Mouse (Mus musculus) urinary bladder, adult 18-20 months (tissue): ENCODE results near the gene Rplp2.

Experiments used
- DNase-seq, 2 experiments: peaks; one replicate each; pipeline ENCODE4 v3.0.0; 2022; ENCODE audit warnings: low spot score in 2 of 2, mixed read lengths in 2 of 2

The Rplp2 gene

DNA sequence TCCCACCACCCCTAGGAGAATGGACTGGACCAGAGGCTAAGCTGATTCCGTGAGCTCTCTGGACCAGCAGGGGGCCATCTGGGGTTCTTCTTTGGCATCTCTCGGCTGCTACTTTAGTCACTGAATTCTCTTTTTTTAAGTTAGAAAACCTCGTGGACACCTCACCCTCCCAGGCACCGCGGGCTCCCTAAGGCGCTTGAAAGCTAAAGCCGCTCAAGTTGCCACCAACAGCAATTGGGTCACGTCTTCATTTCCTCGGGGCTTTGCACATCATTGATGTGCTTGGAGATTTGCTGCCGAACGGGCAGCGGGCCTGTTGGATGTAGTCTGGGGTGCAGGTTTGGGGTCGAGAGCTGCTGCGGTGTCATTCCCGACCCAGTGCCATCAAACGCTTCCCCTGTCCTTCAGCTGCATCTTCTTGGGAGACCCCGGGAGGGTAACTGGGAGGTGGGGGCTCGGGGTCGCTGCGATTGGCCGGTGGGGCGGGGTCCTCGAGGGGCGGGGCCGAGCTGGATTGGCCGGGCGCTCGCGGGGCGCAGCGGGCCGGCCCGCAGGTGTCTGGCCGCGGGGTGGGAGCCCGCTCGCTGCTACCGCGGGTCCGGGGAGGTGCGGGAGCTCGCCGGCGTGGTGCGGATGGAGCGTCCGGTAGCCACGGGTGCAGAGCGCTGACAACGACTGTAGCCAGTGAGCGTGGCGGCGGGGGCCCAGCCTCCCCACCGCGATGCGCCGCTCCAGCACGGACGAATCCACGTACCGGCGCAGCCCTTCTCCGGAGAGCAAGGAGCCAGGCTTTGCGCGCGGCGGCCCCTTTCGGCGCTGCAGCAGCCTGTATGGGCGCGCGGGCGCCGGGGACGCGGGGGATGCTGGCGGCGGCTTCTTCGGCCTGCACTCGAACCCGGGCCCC, 34.6 kb downstream of the Rplp2 start:
- DNase-seq: no peak

DNA sequence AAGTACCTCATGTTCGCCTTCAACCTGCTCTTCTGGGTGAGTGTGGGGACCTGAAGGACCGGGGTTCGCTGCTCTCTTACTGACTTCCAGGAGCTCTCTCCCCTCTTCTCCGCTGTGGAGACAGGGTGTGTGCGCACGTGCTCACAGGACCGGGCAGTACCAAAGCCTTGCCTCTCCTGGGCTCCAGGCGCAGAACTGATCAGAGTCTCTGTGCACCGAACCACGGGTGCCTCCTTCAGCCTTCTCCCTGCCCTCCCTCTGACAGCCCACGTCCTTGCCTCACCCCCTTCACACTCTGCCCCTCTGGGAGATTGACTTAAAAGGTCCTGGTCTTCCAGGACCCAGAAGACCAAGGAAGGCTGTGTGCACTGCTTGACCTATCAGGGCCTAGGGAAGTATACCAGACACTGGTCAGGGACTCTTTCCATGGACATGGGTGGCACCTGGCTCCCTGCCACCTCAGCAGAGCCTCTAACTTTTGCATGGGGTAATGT, 35.4 kb downstream of the Rplp2 start:
- DNase-seq: no peak

DNA sequence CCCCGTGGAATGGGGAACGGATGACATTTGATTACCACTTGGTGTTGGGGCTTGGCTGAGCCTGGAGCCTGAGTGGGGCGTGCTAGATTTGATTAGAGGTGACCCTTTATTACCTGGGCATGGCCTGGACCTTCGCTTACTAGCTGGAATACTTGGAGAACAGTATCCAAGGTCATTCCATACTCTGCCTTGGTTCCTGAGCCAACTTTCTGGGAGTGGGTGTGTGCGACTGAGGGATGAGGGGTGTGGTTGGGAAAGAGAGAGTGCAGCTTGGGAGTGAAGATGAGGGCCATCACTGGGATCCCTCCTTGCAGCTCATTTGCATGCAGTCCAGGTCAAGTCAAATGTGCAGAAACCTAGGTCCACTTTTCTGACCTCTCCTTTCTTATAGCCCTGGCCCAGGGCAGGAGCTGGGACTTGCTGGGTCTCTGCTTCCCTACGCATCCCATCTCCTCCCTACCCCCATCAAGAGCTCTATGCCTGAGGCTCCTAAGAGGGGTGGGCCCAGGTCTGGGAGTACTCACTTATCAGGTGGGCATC, 36.0 kb downstream of the Rplp2 start:
- DNase-seq: no peak

DNA sequence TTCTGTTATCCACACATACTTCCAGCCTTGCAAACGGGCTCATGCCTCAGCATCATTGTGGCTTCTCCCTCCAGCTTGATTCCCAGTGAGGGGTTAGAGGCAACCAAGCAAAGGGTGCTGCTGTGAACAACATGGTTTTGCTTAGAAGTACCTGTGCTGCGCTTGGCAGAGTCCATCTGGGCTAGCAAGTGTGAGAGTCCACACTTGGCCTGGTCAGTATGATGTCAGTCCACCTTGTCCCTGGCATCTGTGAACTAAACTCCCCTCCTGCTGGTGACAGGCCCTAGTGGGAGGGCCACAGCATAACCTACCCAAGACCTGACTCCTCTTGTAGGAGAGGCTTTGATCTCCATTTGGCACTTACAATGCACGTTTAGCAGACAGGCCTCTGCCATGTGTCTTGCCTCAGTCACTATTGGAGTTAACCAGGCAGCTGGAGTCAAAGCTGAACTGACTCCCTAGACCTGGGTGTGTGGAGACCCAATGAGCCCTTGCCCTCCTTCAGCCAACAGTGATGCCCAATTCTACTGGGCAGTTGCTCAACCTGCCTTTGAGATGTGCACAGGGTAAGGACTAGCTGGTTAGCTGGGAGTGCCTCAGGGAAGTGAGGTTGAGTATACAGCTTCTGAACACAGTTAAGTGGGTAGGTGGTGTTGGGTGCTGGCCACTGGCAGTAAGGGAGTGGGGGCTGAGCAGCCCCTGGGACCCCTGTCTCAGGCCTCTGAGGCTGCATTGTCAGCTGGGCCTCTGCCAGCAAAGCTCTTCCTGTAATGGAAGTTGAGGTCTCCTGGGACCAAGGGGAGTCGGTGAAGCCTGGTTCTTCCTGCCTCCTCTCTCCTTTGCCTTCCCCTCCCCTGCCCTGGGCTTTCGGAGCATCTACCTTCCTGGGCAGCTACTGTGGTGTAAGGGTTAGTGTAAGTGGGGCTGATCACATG, 37.3 kb downstream of the Rplp2 start:
- DNase-seq: no peak

DNA sequence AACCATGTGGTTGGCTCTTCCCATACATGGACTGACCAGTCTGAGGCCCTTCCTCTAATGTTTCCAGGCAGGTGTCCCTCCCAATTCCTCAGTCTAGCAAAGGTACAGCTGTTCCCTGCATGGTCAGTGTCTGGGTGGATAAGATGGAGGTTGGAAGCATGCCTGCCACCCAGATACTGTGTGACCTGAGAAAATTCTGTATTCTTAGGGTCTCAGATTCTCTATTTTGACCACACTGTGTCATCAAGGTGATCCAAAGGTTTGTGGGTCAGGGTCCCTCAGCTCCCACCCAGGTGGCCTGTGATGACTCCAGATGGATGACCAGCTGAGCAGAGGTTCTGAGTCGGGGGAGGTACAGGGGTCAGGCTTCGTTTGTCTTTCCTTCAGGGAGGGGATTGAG, 38.0 kb downstream of the Rplp2 start:
- DNase-seq: no peak

DNA sequence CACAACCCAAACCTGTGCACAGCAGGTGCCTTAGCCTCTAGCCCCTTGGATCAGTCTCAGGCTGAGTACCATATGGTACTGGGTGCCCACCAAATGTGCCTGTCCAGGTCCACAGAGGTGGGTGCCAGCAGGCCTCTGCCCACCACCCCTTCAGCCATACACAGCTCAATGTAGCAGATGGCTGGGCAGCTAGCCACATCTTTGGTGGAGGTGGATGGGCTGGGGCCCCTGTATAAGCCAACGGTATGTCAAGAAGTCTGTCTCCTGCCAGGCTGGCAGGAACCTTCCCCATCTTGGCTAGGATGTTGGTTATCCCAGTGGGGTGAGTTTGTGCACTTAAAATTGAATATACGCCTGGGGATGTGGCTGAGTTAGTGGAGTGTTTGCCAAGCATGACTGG, 38.4 kb downstream of the Rplp2 start:
- no peak for DNase-seq

DNA sequence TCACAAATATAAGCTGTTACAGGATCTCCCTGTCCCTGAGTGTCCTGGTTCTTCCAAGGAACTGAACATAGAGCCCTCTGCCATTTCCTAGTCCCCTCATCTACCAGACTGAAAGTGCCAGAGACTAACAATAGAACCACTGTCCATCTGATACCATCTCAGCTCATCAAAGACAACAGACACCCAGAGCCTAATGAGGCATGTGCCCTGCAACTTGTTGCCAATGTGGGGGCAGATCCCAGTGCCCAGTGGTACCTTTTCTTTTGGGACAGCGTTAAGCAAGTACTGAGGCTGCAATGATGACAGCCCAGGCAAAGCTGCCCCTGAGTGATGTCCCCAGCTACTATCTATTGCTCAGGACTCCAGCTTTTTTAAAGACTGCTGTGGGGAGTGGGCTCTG, 39.1 kb downstream of the Rplp2 start:
- no peak for DNase-seq

DNA sequence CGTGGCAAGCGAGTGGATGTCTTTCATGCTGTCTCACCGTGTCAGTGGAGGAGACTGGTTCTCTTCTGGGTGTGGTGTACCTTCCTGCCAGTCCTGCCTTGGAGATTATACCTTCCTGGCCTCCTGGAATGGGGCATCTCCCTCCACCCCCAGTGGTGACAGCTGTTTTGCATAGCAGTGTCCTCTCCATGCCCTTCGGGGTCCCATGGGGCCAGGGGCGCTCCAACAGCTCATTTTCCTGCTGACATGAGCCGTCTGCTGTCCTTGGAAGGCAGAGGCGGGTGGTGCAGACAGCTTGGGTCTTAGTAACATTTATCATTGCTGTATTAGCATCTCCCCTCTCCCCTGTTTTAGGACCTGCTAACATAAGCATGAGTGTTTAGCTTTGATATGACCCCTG, 40.0 kb downstream of the Rplp2 start:
- no peak for DNase-seq

DNA sequence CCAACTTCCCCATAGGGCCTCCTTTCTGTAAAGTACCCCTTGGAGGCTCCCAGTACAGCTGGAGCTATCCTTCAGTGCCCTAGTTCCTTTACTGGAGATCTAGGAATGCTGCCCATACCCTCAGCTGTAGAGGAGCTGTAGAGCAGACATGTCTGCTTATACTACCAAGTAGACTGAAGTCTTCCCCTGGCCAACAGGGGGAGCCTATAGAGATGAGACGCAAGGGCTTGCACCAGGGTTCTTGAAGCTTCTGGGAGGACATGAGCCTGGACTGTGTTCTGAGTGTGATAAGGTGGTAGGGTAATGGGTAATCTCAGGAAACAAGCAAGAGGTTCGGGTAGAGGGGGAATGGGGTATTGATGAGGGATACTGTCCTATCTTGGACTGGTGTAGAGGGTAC, 44.0 kb downstream of the Rplp2 start:
- DNase-seq: no peak

DNA sequence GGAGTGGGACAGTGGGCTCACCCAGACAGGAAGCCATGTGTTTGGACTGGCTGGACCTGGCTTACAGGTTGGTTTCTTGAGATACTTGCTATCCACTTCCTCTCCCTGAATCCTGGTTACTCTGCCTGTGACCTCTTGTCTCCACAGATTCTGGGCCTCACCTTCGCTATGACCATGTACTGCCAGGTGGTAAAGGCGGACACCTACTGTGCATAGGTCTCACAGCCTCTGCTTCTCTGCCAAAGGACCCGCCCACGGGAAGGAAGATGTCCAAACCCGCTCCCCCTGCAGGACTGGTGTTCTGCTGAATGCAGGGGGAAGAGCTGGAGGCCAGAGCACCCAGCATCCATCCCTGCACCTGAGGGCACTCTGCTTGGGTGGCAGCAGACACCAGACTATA, 45.6 kb downstream of the Rplp2 start:
- DNase-seq: no peak

DNA sequence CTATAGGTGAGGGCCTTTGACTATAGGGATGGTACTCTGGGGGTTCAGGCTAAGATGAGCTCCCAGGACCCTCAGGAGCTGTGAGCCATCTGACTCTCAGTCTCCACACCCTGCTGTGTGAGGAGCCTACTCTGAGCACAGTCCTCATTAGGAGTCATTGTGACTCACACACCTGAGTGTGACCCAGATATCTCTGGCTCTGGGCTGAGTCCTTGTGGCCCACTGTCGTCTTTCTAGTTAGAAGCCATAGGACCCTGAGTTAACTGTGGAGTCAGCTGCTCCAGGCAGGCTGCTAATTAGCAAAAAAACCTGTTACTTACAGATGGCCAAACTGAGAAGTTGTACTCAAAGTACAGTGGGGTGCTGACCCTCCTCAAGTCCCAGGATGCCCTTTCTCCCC, 46.6 kb downstream of the Rplp2 start:
- no peak for DNase-seq

DNA sequence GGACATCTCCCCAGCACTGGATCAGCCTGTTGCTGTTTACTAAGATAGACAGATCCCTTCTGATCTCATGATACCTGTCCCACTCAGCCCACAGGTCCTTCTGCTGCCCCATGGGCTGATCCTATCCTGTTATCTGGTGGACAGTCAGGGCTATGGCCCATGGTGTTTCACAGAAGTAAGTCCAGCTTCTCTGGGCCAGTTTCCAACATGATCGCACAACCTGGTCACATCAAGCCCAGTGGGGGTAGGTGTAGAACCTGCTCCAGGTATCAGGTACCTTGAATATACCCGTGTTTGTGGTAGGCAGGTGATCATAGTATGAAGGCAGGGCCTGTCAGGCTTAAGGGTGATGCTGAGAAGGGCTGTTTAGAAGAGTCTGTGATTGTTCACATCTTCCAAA, 48.2 kb downstream of the Rplp2 start:
- no peak for DNase-seq

DNA sequence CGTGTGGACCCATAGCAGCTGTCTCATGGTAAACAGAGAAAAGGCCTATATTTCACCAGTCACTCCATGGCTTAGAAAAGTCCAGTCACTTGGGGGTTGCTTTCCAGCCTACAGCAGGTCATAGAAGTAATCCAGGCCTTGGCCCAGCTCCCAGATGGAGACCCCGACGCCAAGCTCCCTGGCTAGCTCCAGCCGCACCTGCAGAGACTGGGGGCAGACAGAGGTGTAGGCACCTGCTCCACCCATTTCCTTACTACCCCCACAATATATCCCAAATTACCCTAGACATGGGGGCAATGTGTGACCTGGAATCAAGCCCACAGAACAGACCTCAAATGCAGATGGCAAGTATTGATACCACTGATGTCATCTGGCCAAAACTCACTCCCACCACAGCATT, 48.8 kb downstream of the Rplp2 start:
- no peak for DNase-seq

DNA sequence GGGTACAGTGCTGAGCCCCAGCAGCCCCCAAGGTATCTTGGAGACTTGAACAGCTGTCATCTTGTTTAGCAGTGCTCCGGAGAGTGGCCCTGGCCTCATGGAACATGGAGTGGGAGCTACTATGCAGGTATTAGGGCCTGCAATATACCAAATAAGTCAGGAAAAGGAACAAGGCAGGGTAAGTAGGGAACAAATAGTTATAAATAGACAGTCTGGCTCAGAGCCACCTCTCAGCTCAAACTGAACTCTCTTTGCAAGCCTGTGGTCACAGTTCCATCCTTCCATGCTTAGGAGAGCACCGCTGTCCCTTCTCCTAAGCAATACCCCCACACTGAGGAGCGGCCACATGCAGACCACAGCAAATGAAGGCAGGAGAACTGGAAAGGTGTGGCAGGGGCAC, 50.4 kb downstream of the Rplp2 start:
- no peak for DNase-seq
